Comparison of ENCODE assay signal across 11 mouse cellular contexts in genomic region chr16:87727918-87728317, GRCm38 (mm10).
"Had no signal": no experiment of that assay in that cellular context is flagged by ENCODE, and none has a peak within 500 bp of the region (broad histone marks: within the 10 kb centered on the region; RNA-seq: fewer than 3 reads in every experiment).

No protein-coding gene starts in this region.

- H3K9ac ChIP-seq: liver, embryonic 15.5 days; midbrain, embryonic 13.5 days had no signal

- DNase-seq: kidney, adult 2 months; lung, adult 2 months; lung, postnatal 36 days had no signal

- H3K27ac ChIP-seq: left cerebral cortex, adult 2 months; limb, embryonic 10.5 days; liver, embryonic 15.5 days; midbrain, embryonic 13.5 days; stomach, postnatal 0 days had no signal

- ATAC-seq: intestine, embryonic 16.5 days; lung, postnatal 0 days; midbrain, embryonic 13.5 days had no signal

- H3K9me3 ChIP-seq: limb, embryonic 10.5 days; liver, embryonic 15.5 days; midbrain, embryonic 13.5 days had no signal

- H3K27me3 ChIP-seq: liver, embryonic 15.5 days; midbrain, embryonic 13.5 days had no signal

- H3K4me3 ChIP-seq: left cerebral cortex, adult 2 months; limb, embryonic 10.5 days; liver, embryonic 15.5 days; midbrain, embryonic 13.5 days had no signal

- H3K4me2 ChIP-seq: liver, embryonic 11.5 days; liver, embryonic 15.5 days; midbrain, embryonic 13.5 days had no signal

- H3K4me1 ChIP-seq: limb, embryonic 10.5 days; midbrain, embryonic 13.5 days had no signal
